Mouse (Mus musculus) bone marrow macrophage, adult 2 months (primary cell): Measurements from ENCODE around the gene Sphk1.

Source experiments
- CTCF ChIP-seq: IDR thresholded peaks from 2 replicates; pipeline ENCODE4 v1.5.1; 2012; ENCODE audit warnings: low read depth, mild to moderate bottlenecking, low read length, moderate library complexity
- POLR2A ChIP-seq: IDR thresholded peaks from 2 replicates; pipeline ENCODE4 v1.6.1; 2012; ENCODE audit warnings: mild to moderate bottlenecking, low read depth, low read length, borderline replicate concordance

DNA sequence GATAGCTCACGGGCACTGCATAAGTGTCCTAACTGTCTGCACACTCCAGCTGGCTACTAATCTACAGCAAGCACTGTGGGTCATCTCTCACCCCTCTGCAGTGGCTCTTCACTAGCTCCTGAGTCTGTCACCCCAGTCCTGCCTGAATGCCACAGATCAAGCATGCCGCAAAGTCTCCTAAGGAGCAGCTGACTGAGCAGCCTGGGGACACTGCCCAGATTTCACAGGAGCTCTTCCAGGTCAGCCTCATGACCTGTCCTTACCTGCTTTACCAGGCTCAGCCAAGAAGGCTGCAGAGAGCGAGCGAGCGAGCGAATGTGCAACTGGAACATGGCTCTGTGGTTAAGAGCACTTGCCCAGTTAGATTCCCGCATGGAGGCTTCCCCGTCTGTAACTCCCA is 36.8 kb downstream of the Sphk1 start:
- TF ChIP-seq CTCF, result no peak
- no peak for TF ChIP-seq POLR2A
